Mouse (Mus musculus) ES-E14 (cell line): ENCODE measurements around the gene Htr5a. TPM values are rescaled to one million over a fixed set of nuclear protein-coding genes. Genes with fewer than 3 reads are reported as not detected.

Experiments used
- DNase-seq: peaks from one replicate; pipeline ENCODE4 v3.0.0-alpha.2; 2013; ENCODE audit warnings: low read depth, low spot score
- H3K27ac ChIP-seq: 2 replicates; pipeline ENCODE4 v1.5.1; 2012; ENCODE audit warnings: low read depth, mild to moderate bottlenecking, low read length, moderate library complexity, mixed read lengths; ENCODE audit not compliant: poor library complexity, insufficient read depth, severe bottlenecking
- H3K36me3 ChIP-seq: 2 replicates; pipeline ENCODE4 v1.6.1; 2012; ENCODE audit warnings: mild to moderate bottlenecking, low read length, moderate library complexity, mixed read lengths; ENCODE audit not compliant: control insufficient read depth, poor library complexity, insufficient read depth, severe bottlenecking
- H3K4me1 ChIP-seq, 2 experiments: fragments of 150-350 bp in 1 of 2; sonication (generic) in 1 of 2; 2 replicates each; pipeline ENCODE4 v1.6.1; 2012; ENCODE audit warnings: low read length in 2 of 2, mild to moderate bottlenecking in 1 of 2, mixed read lengths in 1 of 2; ENCODE audit not compliant: control insufficient read depth in 2 of 2, insufficient read depth in 2 of 2, poor library complexity in 1 of 2
- H3K4me3 ChIP-seq, 2 experiments: fragments of 150-350 bp in 1 of 2; sonication (generic) in 1 of 2; 2 replicates each; pipeline ENCODE4 v1.5.1; 2012; ENCODE audit warnings: low read length in 2 of 2, low read depth in 1 of 2, mild to moderate bottlenecking in 1 of 2, mixed read lengths in 1 of 2; ENCODE audit not compliant: insufficient read depth in 1 of 2, poor library complexity in 1 of 2, severe bottlenecking in 1 of 2
- H3K9ac ChIP-seq: 2 replicates; pipeline ENCODE4 v1.6.1; 2012; ENCODE audit warnings: low read depth, mild to moderate bottlenecking, low read length, mixed read lengths; ENCODE audit not compliant: poor library complexity, insufficient read depth, severe bottlenecking
- H3K9me3 ChIP-seq: fragments of 150-350 bp; sonication (generic); 2 replicates; pipeline ENCODE4 v1.6.1; 2012; ENCODE audit warnings: low read depth, mild to moderate bottlenecking, low read length; ENCODE audit not compliant: control insufficient read depth, insufficient read depth
- CHD2 ChIP-seq: IDR thresholded peaks from 2 replicates; pipeline ENCODE4 v1.6.1; 2014; ENCODE audit warnings: mild to moderate bottlenecking, low read depth, low read length, inconsistent platforms
- HCFC1 ChIP-seq: IDR thresholded peaks from 2 replicates; pipeline ENCODE4 v1.6.1; 2012; ENCODE audit warnings: low read length, inconsistent platforms, borderline replicate concordance; ENCODE audit not compliant: insufficient read depth
- MAFK ChIP-seq: IDR thresholded peaks from 2 replicates; pipeline ENCODE4 v1.6.1; 2014; ENCODE audit warnings: mild to moderate bottlenecking, low read depth, low read length, inconsistent platforms; ENCODE audit not compliant: insufficient read depth
- ZC3H11A ChIP-seq: IDR thresholded peaks from 2 replicates; pipeline ENCODE4 v1.6.1; 2012; ENCODE audit warnings: low read depth, mild to moderate bottlenecking, inconsistent platforms, low read length, borderline replicate concordance
- ZNF384 ChIP-seq: IDR thresholded peaks from 2 replicates; pipeline ENCODE4 v1.6.1; 2012; ENCODE audit warnings: low read depth, low read length, inconsistent platforms
- in situ Hi-C, 2 experiments: fragments of 600-800 bp; cut with MboI; formaldehyde crosslinking; loops; one replicate each; pipeline ENCODE4 v1.15.1; 2025; ENCODE audit warnings: low sequenced_read_pairs in 2 of 2, inconsistent platforms in 1 of 2; ENCODE audit not compliant: unreplicated experiment in 2 of 2
- total RNA-seq: library from RNA; depleted of rRNA; stranded (reverse); fragments of 300-350 nt; gene quantifications from 2 replicates; pipeline ENCODE4 v1.2.3, GENCODE M21; 2012; rRNA removed

Gene Htr5a
- total RNA-seq = 0.04 TPM in 1 of 2 replicates, not detected in the other

- Histone ChIP-seq H3K9me3 (no peaks in the 10 kb centered on the region), H3K36me3 (no peaks in the 10 kb centered on the region), H3K4me3 (peak within 1 kb of the TSS; percentile 61 to 72), H3K9ac (no peak within 1 kb of the TSS; the same call in 1 of the 2 replicates), H3K4me1 (peaks cover 0 to 10% of the 10 kb centered on the region in 2 experiments; a peak in 1 of 4 replicates), H3K27ac (no peak within 1 kb of the TSS)
- in situ Hi-C loops = no loop called here
- DNase-seq = peak; percentile 50
- TF ChIP-seq HCFC1 (no peak), ZNF384 (no peak), CHD2 (no peak), MAFK (no peak), ZC3H11A (no peak)
These were observed at the start of gene Htr5a for GRCm38 (mm10) chr5:27841701-27842295. TSS of gene Htr5a (plus strand) at chr5:27842149.

GRCm38 (mm10) chr5:27792173-27792470 lies 49.8 kb upstream of the Htr5a start:
- Histone ChIP-seq H3K36me3 (peaks cover 18% of the 10 kb centered on the region), H3K4me3 (peak overlapping the region; percentile 72 to 83), H3K4me1 (0 out of 4 replicates have a peak, but pooled peaks cover 2% of the 10 kb centered on the region in 2 experiments), H3K9me3 (no peaks in the 10 kb centered on the region), H3K9ac (peak overlapping the region; percentile 94), H3K27ac (peak overlapping the region; percentile 70)
- in situ Hi-C loops = no loop called here
- DNase-seq = no peak
- TF ChIP-seq HCFC1 = no peak
- no peak for TF ChIP-seq CHD2
- no peak for TF ChIP-seq ZC3H11A
- TF ChIP-seq ZNF384 = no peak
- no peak for TF ChIP-seq MAFK

GRCm38 (mm10) chr5:27792531-27793205 lies 49.3 kb upstream of the Htr5a start:
- in situ Hi-C loops = no loop called here
- Histone ChIP-seq H3K9ac (peak overlapping the region; percentile 94; the same call in 1 of the 2 replicates), H3K9me3 (no peaks in the 10 kb centered on the region), H3K27ac (no peak overlapping the region), H3K4me3 (peak overlapping the region; percentile 72 to 83), H3K36me3 (peaks cover 14% of the 10 kb centered on the region), H3K4me1 (0 out of 4 replicates have a peak, but pooled peaks cover 2% of the 10 kb centered on the region in 2 experiments)
- TF ChIP-seq ZC3H11A (no peak), HCFC1 (no peak), ZNF384 (no peak), MAFK (no peak), CHD2 (no peak)
- no peak for DNase-seq

GRCm38 (mm10) chr5:27793923-27794322 lies 48.0 kb upstream of the Htr5a start:
- TF ChIP-seq ZNF384 (no peak), ZC3H11A (peak; percentile 86), HCFC1 (no peak), MAFK (no peak), CHD2 (peak; percentile 81)
- Histone ChIP-seq H3K9ac (no peak overlapping the region), H3K27ac (no peak overlapping the region), H3K9me3 (no peaks in the 10 kb centered on the region), H3K36me3 (peaks cover 5% of the 10 kb centered on the region; the same call in 1 of the 2 replicates), H3K4me1 (0 out of 4 replicates have a peak, but pooled peaks cover 2% of the 10 kb centered on the region in 2 experiments), H3K4me3 (no peak overlapping the region)
- in situ Hi-C loops = no loop called here
- DNase-seq = peak; percentile 77
